ENCODE assay signal across 10 mouse cellular contexts in the genomic region with DNA sequence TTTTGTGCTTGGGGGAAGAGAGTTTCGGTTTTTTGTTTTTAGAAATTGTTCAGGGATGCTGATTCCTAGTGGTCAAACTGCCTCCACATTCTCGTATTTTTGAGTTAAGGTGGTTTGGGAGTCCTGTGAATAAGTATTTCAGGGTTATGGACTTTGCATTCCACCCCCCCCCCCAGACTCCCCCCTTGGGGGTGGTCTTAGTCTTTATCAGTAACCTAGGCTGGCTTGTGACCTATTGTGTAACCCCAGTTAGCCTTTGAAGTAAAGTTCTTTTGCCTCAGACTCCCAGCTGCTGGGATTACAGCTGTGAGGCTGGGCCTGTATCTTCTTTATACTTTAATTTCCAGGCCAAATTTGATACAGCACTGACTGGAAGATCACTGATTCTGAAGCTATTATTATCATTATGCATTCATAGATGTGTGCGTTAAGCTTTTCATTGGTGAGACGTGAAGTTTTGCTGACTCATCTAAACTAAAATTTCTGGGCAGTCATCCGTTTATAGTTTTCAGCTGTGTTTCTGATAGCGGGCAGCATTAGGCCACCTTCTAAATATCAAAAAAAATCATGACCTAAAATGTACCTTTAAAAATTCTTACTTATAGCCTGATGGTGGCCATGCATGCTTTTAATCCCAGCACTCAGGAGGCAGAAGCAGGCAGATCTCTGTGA. TPM values are rescaled to one million over a fixed set of nuclear protein-coding genes. Genes with fewer than 3 reads are reported as not detected.
DNase-seq lines count a peak whose midpoint lies in the region; ATAC-seq and TF ChIP-seq lines count a peak whose summit lies in the region.
"Had no signal": no experiment of that assay in that cellular context is flagged by ENCODE, and none has a peak within 500 bp of the region (broad histone marks: within the 10 kb centered on the region; RNA-seq: fewer than 3 reads in every experiment).

No protein-coding gene starts in this region.

- H3K36me3 ChIP-seq in heart, embryonic 15.5 days = no peaks in the 10 kb centered on the region
- H3K36me3 ChIP-seq in heart, adult 2 months (ENCODE audit: control insufficient read depth, insufficient read depth, low read length) = no peaks in the 10 kb centered on the region; the same call in 1 of the 2 replicates
- H3K36me3 ChIP-seq in embryonic facial prominence, embryonic 15.5 days = no peaks in the 10 kb centered on the region
- H3K36me3 ChIP-seq in limb, embryonic 10.5 days = peaks cover 42% of the 10 kb centered on the region
- peaks cover 6% of the 10 kb centered on the region for H3K36me3 ChIP-seq in myocyte (ENCODE audit: control insufficient read depth, insufficient read depth)

- H3K27me3 ChIP-seq in heart, embryonic 15.5 days = no peaks in the 10 kb centered on the region
- no peaks in the 10 kb centered on the region for H3K27me3 ChIP-seq in heart, adult 2 months (ENCODE audit: control insufficient read depth, insufficient read depth, low read length)
- no peaks in the 10 kb centered on the region for H3K27me3 ChIP-seq in embryonic facial prominence, embryonic 15.5 days
- no peaks in the 10 kb centered on the region for H3K27me3 ChIP-seq in limb, embryonic 10.5 days (ENCODE audit: low read depth, poor library complexity, severe bottlenecking)
- no peaks in the 10 kb centered on the region for H3K27me3 ChIP-seq in myocyte (ENCODE audit: control insufficient read depth, insufficient read depth, insufficient read length)

- peak overlapping the region; percentile 70 for H3K4me2 ChIP-seq in heart, embryonic 15.5 days
- H3K4me2 ChIP-seq in embryonic facial prominence, embryonic 15.5 days (replicated peaks) = peak overlapping the region; percentile 84
- H3K4me2 ChIP-seq in myocyte (ENCODE audit: low read depth) = peak overlapping the region; percentile 72

- no peaks in the 10 kb centered on the region for H3K9me3 ChIP-seq in heart, embryonic 15.5 days (replicated peaks)
- H3K9me3 ChIP-seq in embryonic facial prominence, embryonic 15.5 days (replicated peaks) = no peaks in the 10 kb centered on the region
- H3K9me3 ChIP-seq in limb, embryonic 10.5 days (replicated peaks) = no peaks in the 10 kb centered on the region

- H3K4me3 ChIP-seq in heart, embryonic 15.5 days = peak overlapping the region; percentile 87
- no peak overlapping the region for H3K4me3 ChIP-seq in heart, adult 2 months
- peak overlapping the region; percentile 79 for H3K4me3 ChIP-seq in embryonic facial prominence, embryonic 15.5 days (replicated peaks)
- H3K4me3 ChIP-seq in limb, embryonic 10.5 days = peak overlapping the region; percentile 94
- peak overlapping the region; percentile 79 for H3K4me3 ChIP-seq in myocyte

- intact Hi-C loops in heart, adult 2 months (cut with DNase I) = no loop called here

- WGBS in heart, embryonic 15.5 days = 59% methylated on average over 6 of the region's 6 CpGs
- WGBS in heart, adult 2 months = 76% methylated on average over 6 of the region's 6 CpGs
- WGBS in embryonic facial prominence, embryonic 15.5 days = 61% methylated on average over 6 of the region's 6 CpGs
- WGBS in limb, embryonic 10.5 days = 76% methylated on average over 6 of the region's 6 CpGs

- DNase-seq in heart, adult 2 months = no peak
- DNase-seq in limb, embryonic 10.5 days (ENCODE audit: low spot score) = no peak
- no peak for DNase-seq in cerebellum, adult 9-10 months
- no peak for DNase-seq in kidney, postnatal 25 days
- DNase-seq in gastrocnemius, postnatal 10 days = no peak
- DNase-seq: adrenal gland, postnatal 36 days had no signal

- H3K27ac ChIP-seq in heart, embryonic 15.5 days = no peak overlapping the region
- H3K27ac ChIP-seq in heart, adult 2 months = no peak overlapping the region
- no peak overlapping the region for H3K27ac ChIP-seq in embryonic facial prominence, embryonic 15.5 days (replicated peaks)
- H3K27ac ChIP-seq in limb, embryonic 10.5 days = no peak overlapping the region

- TF ChIP-seq POLR2A in heart, adult 2 months (IDR thresholded peaks at IDR 0.05; ENCODE audit: insufficient read depth, low read depth, low read length) = no peak
- no peak for TF ChIP-seq POLR2A in myocyte (IDR thresholded peaks at IDR 0.05; ENCODE audit: insufficient read length, low read depth)

- H3K79me2 ChIP-seq in heart, adult 2 months (replicated peaks; ENCODE audit: control insufficient read depth, insufficient read depth, low read length) = no peaks in the 10 kb centered on the region
- H3K79me2 ChIP-seq in myocyte (ENCODE audit: control insufficient read depth, insufficient read depth) = peaks cover 43% of the 10 kb centered on the region

- H3K9ac ChIP-seq in heart, embryonic 15.5 days = peak overlapping the region; percentile 39; the same call in 1 of the 2 replicates
- no peak overlapping the region for H3K9ac ChIP-seq in heart, adult 2 months (ENCODE audit: low read depth, low read length)
- no peak overlapping the region for H3K9ac ChIP-seq in embryonic facial prominence, embryonic 15.5 days

- H3ac ChIP-seq in myocyte (ENCODE audit: control insufficient read depth, insufficient read length) = no peak overlapping the region

- no peak for TF ChIP-seq EP300 in heart, adult 2 months (IDR thresholded peaks at IDR 0.05; ENCODE audit: insufficient read depth, low read depth, low read length)

- H3K4me1 ChIP-seq in heart, embryonic 15.5 days (replicated peaks) = peaks cover 29% of the 10 kb centered on the region
- H3K4me1 ChIP-seq in heart, adult 2 months (ENCODE audit: control insufficient read depth, insufficient read depth, low read length) = no peaks in the 10 kb centered on the region
- H3K4me1 ChIP-seq in embryonic facial prominence, embryonic 15.5 days = peaks cover 28% of the 10 kb centered on the region
- H3K4me1 ChIP-seq in limb, embryonic 10.5 days = peaks cover 41% of the 10 kb centered on the region

- no peak for TF ChIP-seq CTCF in heart, adult 2 months (IDR thresholded peaks at IDR 0.05)

- ATAC-seq in heart, embryonic 15.5 days (replicated peaks; ENCODE audit: insufficient number of reproducible peaks, insufficient read depth, low FRiP score, low read depth) = no peak
- ATAC-seq in embryonic facial prominence, embryonic 15.5 days (ENCODE audit: insufficient number of reproducible peaks, low FRiP score, low TSS enrichment, low read depth) = no peak
- ATAC-seq: CD4-positive, CD25-positive, alpha-beta regulatory T cell, adult 4 months had no signal

TF ChIP-seq in myocyte, 11 proteins besides CTCF, POLR2A, EP300 and RAD21:
- TF ChIP-seq USF1 (IDR thresholded peaks at IDR 0.05; ENCODE audit: low read depth) = no peak
- TF ChIP-seq MAX (IDR thresholded peaks at IDR 0.05; ENCODE audit: low read depth) = no peak
- no peak for TF ChIP-seq TCF3 (IDR thresholded peaks at IDR 0.05; ENCODE audit: insufficient read length, low read depth)
- TF ChIP-seq REST (IDR thresholded peaks at IDR 0.05; ENCODE audit: insufficient read depth, insufficient read length) = no peak
- no peak for TF ChIP-seq TCF12 (IDR thresholded peaks at IDR 0.05; ENCODE audit: insufficient read depth, poor library complexity, severe bottlenecking)
- TF ChIP-seq CEBPB (IDR thresholded peaks at IDR 0.05; ENCODE audit: insufficient read depth, poor library complexity, severe bottlenecking) = no peak
- TF ChIP-seq POLR2AphosphoS2 (IDR thresholded peaks at IDR 0.05; ENCODE audit: insufficient read length, low read depth) = no peak
- no peak for TF ChIP-seq SRF (IDR thresholded peaks at IDR 0.05; ENCODE audit: control insufficient read depth, insufficient read length, low read depth)
- TF ChIP-seq E2F4 (IDR thresholded peaks at IDR 0.05; ENCODE audit: insufficient read depth) = no peak
- no peak for TF ChIP-seq MYOD1 (IDR thresholded peaks at IDR 0.05; ENCODE audit: control insufficient read depth in 1 of 3, insufficient read length in 2 of 3, low read depth in 2 of 3)
- TF ChIP-seq MYOG (IDR thresholded peaks at IDR 0.05; ENCODE audit: control insufficient read depth in 1 of 3, insufficient read depth in 1 of 3, insufficient read length in 2 of 3, low read depth in 2 of 3) = no peak
TF ChIP-seq in myocyte: peak in this region for 0.

RNA-seq across cellular contexts. Expression of gene Spats2, which starts 2.3 kb away (rescaled TPM):
- 27.3 and 28.7 TPM in 2 replicates for polyA plus RNA-seq in heart, embryonic 15.5 days (2015; fragmentation: Nextera tagmentation; extraction: Ambion mirVana)
- total RNA-seq in heart, adult 2 months (2021) = 1 to 10 TPM; 6.6 to 6.7 TPM
- 5.3 and 6.7 TPM in 2 replicates for polyA plus RNA-seq in heart, adult 2 months (2012; rRNA removed)
- 36.7 and 37.0 TPM in 2 replicates for polyA plus RNA-seq in embryonic facial prominence, embryonic 15.5 days (2015; fragmentation: Nextera tagmentation; extraction: Ambion mirVana)
- polyA plus RNA-seq in limb, embryonic 10.5 days (2016; fragmentation: Nextera tagmentation; extraction: Ambion mirVana) = 60.5 and 64.1 TPM in 2 replicates
- polyA plus RNA-seq in myocyte (2012; fragmentation: generic; extraction: Trizol) = 39.1 TPM
- 10 to 100 TPM; 12.3 to 14.5 TPM for total RNA-seq in gastrocnemius, postnatal 10 days (2021)

RNA-seq across cellular contexts. Expression of gene Dnajc22, which starts 35.0 kb away (rescaled TPM):
- 0.55 and 1.0 TPM in 2 replicates for polyA plus RNA-seq in heart, embryonic 15.5 days (2015; fragmentation: Nextera tagmentation; extraction: Ambion mirVana)
- total RNA-seq in heart, adult 2 months (2021) = under 1 TPM; 0.44 to 0.57 TPM
- 0.18 and 0.35 TPM in 2 replicates for polyA plus RNA-seq in heart, adult 2 months (2012; rRNA removed)
- 0.28 and 0.64 TPM in 2 replicates for polyA plus RNA-seq in embryonic facial prominence, embryonic 15.5 days (2015; fragmentation: Nextera tagmentation; extraction: Ambion mirVana)
- polyA plus RNA-seq in limb, embryonic 10.5 days (2016; fragmentation: Nextera tagmentation; extraction: Ambion mirVana) = 1.4 and 2.1 TPM in 2 replicates
- 0.78 TPM for polyA plus RNA-seq in myocyte (2012; fragmentation: generic; extraction: Trizol)
- total RNA-seq in gastrocnemius, postnatal 10 days (2021) = under 1 TPM in 1 of 2 experiments, not detected in 1; 0.50 TPM
- polyA plus RNA-seq: CD4-positive, CD25-positive, alpha-beta regulatory T cell, adult 4 months had no signal

RNA-seq across cellular contexts. Expression of gene C1ql4, which starts 40.4 kb away (rescaled TPM):
- 0.15 and 0.26 TPM in 2 replicates for polyA plus RNA-seq in heart, embryonic 15.5 days (2015; fragmentation: Nextera tagmentation; extraction: Ambion mirVana)
- total RNA-seq in heart, adult 2 months (2021) = not detected
- polyA plus RNA-seq in heart, adult 2 months (2012; rRNA removed) = not detected in 2 replicates
- 0.17 TPM in 1 of 2 replicates, not detected in the other for polyA plus RNA-seq in embryonic facial prominence, embryonic 15.5 days (2015; fragmentation: Nextera tagmentation; extraction: Ambion mirVana)
- polyA plus RNA-seq in limb, embryonic 10.5 days (2016; fragmentation: Nextera tagmentation; extraction: Ambion mirVana) = 0.15 and 0.23 TPM in 2 replicates
- polyA plus RNA-seq in myocyte (2012; fragmentation: generic; extraction: Trizol) = 0.10 TPM
- total RNA-seq in gastrocnemius, postnatal 10 days (2021) = not detected
- total RNA-seq: adrenal gland, postnatal 36 days had no signal
- polyA plus RNA-seq: CD4-positive, CD25-positive, alpha-beta regulatory T cell, adult 4 months had no signal

RNA-seq across cellular contexts. Expression of gene Troap, which starts 53.6 kb away (rescaled TPM):
- polyA plus RNA-seq in heart, embryonic 15.5 days (2015; fragmentation: Nextera tagmentation; extraction: Ambion mirVana) = 26.8 and 27.9 TPM in 2 replicates
- under 1 TPM in 1 of 2 experiments, not detected in 1; 0.31 TPM for total RNA-seq in heart, adult 2 months (2021)
- 0.18 and 0.53 TPM in 2 replicates for polyA plus RNA-seq in heart, adult 2 months (2012; rRNA removed)
- polyA plus RNA-seq in embryonic facial prominence, embryonic 15.5 days (2015; fragmentation: Nextera tagmentation; extraction: Ambion mirVana) = 27.1 TPM in 2 replicates
- 54.8 and 56.2 TPM in 2 replicates for polyA plus RNA-seq in limb, embryonic 10.5 days (2016; fragmentation: Nextera tagmentation; extraction: Ambion mirVana)
- 18.6 TPM for polyA plus RNA-seq in myocyte (2012; fragmentation: generic; extraction: Trizol)
- total RNA-seq in gastrocnemius, postnatal 10 days (2021) = 1 to 10 TPM; 2.5 to 4.6 TPM
